Mouse (Mus musculus) telencephalon, adult 2 months (tissue): ENCODE results near the gene Hoxb8.

Source experiments
- DNase-seq: peaks from one replicate; pipeline ENCODE4 v3.0.0-alpha.2; 2011; ENCODE audit warnings: low read depth, low spot score

Hoxb8 gene

GRCm38 (mm10) chr11:96285771-96286738 is 4.3 kb downstream of the Hoxb8 start, which contains the start of gene Hoxb7:
Gene Hoxb7 (plus strand): TSS chr11:96286623.
- DNase-seq = no peak

DNA sequence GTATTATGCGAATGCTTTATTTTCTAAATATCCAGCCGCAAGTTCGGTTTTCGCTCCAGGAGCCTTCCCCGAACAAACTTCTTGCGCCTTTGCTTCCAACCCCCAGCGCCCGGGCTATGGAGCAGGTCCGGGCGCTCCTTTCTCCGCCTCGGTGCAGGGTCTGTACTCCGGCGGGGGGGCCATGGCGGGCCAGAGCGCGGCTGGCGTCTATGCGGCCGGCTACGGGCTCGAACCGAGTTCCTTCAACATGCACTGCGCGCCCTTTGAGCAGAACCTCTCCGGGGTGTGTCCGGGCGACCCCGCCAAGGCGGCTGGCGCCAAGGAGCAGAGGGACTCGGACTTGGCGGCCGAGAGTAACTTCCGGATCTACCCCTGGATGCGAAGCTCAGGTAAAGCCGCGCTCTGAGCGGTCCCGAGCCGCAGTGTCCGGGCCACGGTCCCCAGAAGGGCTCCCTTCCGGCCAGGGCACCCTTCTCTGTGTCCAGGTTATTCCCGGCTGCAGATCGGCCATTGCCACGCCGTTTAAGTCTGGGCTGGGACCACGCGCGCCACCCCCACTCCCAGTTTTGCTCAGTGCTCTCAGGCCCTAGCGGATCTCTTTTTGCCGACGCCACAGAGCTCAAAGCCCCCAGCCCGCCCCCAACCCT is 5.2 kb downstream of the Hoxb8 start:
- DNase-seq = no peak

GRCm38 (mm10) chr11:96287411-96287810 is 5.7 kb downstream of the Hoxb8 start:
- no peak for DNase-seq

DNA sequence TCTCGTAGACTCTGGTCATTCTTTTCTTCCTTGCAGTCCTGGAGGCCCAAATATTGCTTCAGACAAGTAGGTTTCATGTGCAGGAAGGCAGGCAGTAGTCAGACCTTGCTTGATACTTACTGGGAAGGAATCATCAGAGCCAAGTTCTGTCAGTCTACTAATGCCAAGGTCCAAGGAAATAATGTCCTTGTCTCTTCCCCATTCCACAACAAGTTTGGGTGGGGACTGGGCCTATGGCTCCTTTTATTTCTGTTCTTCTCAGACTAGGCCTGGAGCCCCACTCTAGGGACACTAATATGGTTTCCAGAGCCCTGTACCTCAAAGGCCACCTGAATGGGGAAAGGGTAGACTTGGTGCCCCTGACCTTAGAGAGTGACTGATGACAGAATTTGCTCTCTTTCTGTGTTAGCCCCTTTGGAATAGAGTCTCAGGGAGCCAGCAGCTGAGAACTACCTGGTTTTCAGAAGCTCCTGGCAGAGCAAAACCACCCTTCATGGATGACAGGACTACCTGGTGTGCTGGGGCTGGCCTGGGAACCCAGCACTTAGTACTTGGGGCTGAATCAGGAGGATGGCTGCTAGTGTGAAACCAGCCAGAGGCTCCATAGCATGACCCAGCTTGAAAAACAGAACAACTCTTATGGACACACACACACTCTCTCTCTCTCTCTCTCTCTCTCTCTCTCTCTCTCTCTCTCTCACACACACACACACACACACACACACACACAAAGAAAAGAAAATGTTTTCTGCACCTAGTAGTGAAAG is 6.9 kb downstream of the Hoxb8 start:
- DNase-seq = no peak

DNA sequence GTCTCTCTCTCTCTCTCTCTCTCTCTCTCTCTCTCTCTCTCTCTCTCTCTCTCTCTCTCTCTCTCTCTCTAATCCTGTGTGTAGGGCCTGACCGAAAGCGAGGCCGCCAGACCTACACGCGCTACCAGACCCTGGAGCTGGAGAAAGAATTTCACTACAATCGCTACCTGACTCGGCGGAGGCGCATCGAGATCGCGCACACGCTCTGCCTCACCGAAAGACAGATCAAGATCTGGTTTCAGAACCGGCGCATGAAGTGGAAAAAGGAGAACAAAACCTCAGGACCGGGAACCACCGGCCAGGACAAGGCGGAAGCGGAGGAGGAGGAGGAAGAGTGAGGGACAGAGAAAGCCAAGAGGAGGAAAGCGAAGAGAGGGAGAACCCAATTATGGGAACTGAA is 7.6 kb downstream of the Hoxb8 start:
- no peak for DNase-seq

DNA sequence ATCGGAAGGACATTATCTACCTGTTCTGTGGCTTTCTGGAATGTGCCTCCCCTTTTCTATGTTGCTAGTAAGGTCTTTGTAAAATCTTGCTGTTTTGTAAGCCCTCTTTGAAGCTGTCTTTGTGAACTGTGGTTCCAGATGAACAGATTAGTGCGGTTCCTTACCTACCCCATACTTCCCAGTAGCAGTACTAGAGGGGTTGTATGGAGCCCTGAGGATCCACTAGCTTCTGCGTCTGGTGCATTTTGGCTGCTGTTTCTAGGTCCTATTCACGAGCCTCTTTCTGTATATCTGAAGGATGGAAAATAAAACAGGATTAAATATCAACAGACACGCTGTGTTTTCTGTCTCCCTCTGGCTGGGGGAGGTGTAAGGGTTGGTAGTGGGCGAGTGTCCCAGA is 8.1 kb downstream of the Hoxb8 start:
- no peak for DNase-seq

GRCm38 (mm10) chr11:96290705-96291355 is 9.1 kb downstream of the Hoxb8 start:
- DNase-seq = no peak

DNA sequence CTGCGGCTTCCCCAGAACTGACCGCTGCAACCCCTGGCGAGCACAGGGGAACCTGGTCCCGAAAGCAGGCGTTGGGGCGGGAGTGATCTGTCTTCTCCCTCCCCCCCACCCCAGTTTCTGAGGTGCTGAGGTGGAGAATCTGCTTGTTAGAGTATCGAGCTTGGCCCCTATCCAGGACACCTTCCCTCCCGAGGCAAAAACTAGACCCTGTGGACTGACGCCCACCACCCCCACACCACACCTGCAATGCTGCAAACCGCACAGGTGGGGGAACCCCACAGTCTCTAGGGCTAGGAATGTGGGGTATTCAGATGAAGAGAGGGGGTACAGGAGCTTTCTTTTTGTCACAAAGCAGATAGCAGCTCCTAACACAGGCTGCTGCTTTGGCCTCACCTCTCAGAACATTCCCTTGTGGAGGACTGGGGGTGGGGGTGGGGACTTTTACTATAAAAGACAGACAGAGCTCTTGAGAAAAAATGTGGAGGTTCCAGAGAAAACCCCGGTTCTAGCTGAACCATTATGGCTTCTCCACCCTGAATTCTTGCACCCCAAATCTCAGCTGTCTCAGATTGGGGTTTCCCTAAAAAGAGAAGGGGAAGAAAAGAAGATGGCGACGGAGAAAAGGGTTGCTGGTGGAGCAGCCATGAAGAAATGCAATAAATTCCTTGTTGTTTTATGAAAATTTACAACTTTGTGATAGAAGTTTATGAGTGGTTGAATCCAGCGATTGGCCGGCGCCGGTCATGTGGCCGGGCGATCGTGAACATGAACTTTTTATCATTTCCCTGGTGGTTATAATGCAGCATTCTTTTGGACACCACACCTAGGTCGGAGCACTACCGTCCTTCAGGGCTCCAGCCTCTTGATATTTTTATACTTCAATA is 10.2 kb downstream of the Hoxb8 start, which contains the start of gene Hoxb6:
Gene Hoxb6 (plus strand): TSS at position 796 of the 884 bp plus-strand sequence.
- no peak for DNase-seq

DNA sequence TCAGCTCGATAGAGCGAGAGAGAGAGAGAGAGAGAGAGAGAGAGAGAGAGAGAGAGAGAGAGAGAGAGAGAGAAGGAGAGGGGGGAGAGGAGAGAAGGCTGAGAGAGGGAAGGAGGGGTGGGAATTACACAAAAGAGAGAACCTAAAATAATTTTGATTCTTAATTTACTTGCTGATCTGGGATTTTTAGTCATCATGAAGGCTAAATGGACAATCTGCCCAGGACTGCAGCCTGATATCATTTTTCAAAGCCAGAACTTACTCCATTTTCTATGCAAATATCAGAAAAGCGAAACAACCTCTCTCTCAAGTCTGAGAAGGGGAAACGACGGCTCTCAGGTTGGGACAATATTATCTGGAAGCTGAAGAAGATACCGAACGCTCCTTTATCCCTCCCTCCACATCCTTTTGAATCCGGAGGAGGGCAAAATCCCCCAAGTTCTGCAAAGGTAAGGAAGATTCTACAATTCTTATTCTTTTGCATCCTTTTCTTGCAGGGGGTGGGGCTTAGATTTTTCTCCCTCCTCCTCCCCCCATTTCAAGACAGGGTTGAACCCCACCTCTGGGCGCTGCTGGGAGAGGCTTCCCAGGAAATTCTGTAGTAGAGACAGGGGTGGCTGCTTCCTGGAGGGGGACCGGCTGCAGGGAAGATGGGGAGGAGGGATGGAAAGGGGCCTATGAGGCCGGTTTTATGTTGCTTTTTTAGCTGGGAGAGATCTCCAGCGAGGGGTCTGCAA is 11.0 kb downstream of the Hoxb8 start:
- no peak for DNase-seq

- no peak for DNase-seq
These were observed 11.7 kb downstream of the Hoxb8 start for GRCm38 (mm10) chr11:96293302-96293921.

- no peak for DNase-seq
These were observed 12.8 kb downstream of the Hoxb8 start for GRCm38 (mm10) chr11:96294245-96295091.

DNA sequence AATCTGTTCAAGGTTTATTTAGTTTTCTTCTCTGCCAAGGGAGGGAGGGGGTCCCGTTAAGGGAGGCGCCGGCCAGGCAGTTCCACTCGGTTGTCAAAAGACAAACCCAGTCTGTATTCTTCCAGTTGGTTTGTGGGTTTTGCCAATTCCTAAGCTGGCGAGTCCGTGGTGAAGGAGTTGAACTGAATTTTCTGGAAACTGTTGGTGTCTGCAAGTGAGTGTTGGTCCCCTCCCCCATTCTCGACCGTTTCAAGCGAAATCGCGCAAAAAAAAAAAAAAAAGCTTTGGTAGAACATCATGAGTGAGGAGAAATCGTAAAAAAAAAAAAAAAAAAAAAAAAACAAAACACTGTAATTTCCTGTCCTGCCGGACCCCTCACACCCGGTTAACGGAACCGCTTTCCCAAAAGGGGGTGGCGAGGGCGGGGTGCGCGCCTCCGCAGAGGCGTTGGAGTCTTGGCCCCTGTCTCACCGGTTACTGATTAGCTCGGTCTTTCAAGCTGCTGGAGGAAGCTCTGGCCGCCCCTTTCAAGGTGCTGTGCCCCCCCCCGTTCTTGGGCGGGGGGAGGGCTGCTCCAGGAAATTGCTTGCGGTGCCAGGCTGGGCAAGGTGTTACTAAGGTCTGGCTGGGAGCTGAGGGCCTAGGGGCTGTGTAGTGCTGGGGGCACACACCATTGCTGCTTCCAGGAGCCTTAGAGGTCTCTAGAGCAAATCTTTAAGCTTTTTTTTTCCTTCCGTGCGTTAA is 13.6 kb downstream of the Hoxb8 start:
- no peak for DNase-seq

DNA sequence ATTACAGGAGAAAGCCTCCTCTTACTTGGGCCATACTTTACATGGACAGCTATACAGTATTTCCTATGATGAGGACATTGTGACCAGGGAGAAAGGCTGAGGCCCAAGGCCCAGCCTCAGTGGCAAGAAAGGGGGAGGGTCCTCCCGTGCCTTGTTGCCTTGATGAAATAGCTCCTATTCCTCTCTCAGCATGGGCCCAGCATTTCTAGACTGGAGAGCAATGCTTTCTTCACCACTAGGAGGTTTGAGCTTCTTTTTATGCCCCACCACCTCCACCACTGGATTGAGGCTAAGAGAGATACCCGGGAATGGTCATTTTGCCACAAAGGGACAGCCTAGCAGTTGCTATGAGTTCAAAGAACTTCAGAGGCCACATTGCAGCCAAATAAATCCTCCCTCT is 15.3 kb downstream of the Hoxb8 start:
- no peak for DNase-seq

GRCm38 (mm10) chr11:96297428-96297827 is 15.7 kb downstream of the Hoxb8 start:
- no peak for DNase-seq

- DNase-seq = no peak
These were observed 16.4 kb downstream of the Hoxb8 start for GRCm38 (mm10) chr11:96297968-96298635.

- DNase-seq = no peak
These were observed 17.4 kb downstream of the Hoxb8 start for GRCm38 (mm10) chr11:96298895-96299667.
